Mouse (Mus musculus) lung, postnatal 36 days (tissue): ENCODE data around the gene Taar5.
A peak's percentile ranks its signal among the peaks of the same experiment; 100 is the strongest.

Source experiments
- DNase-seq: peaks from one replicate; pipeline ENCODE4 v3.0.0; 2022; ENCODE audit warnings: mixed read lengths

Gene Taar5

GRCm38 (mm10) chr10:23970656-23971165 is at the start of gene Taar5:
Gene Taar5, plus strand, starts transcription at chr10:23970706.
- no peak for DNase-seq

GRCm38 (mm10) chr10:23922468-23922867 is 48.0 kb upstream of the Taar5 start:
- DNase-seq = no peak

GRCm38 (mm10) chr10:23923941-23924340 is 46.6 kb upstream of the Taar5 start:
- DNase-seq = no peak

- DNase-seq = no peak
Measured at GRCm38 (mm10) chr10:23937613-23938012, 32.9 kb upstream of the Taar5 start.

- no peak for DNase-seq
Measured at GRCm38 (mm10) chr10:23938312-23938711, 32.2 kb upstream of the Taar5 start, which contains the start of gene Taar2. Gene Taar2, plus strand, starts transcription at chr10:23938572.

- peak; percentile 22 for DNase-seq
Measured at GRCm38 (mm10) chr10:23942465-23942864, 28.0 kb upstream of the Taar5 start.

- DNase-seq = peak; percentile 23
Measured at GRCm38 (mm10) chr10:23948026-23948425, 22.5 kb upstream of the Taar5 start.

- DNase-seq = no peak
Measured at GRCm38 (mm10) chr10:23949508-23950005, 20.9 kb upstream of the Taar5 start, which contains the start of gene Taar3. Gene Taar3, plus strand, starts transcription at chr10:23949558.

GRCm38 (mm10) chr10:23951714-23952113 is 18.8 kb upstream of the Taar5 start:
- DNase-seq = no peak

- DNase-seq = peak; percentile 21
Measured at GRCm38 (mm10) chr10:23959071-23959470, 11.4 kb upstream of the Taar5 start.

GRCm38 (mm10) chr10:23960444-23960915 is 10.0 kb upstream of the Taar5 start, which contains the start of gene Taar4:
Gene Taar4, plus strand, starts transcription at chr10:23960494.
- DNase-seq = no peak

GRCm38 (mm10) chr10:23963444-23963843 is 7.1 kb upstream of the Taar5 start:
- DNase-seq = no peak

- DNase-seq = no peak
Measured at GRCm38 (mm10) chr10:23964921-23965610, 5.4 kb upstream of the Taar5 start.

GRCm38 (mm10) chr10:23971256-23971655 is 750 bp downstream of the Taar5 start:
- DNase-seq = no peak

GRCm38 (mm10) chr10:23977958-23978357 is 7.5 kb downstream of the Taar5 start:
- DNase-seq = no peak

GRCm38 (mm10) chr10:23978901-23979705 is 8.6 kb downstream of the Taar5 start:
- peak; percentile 78 for DNase-seq

GRCm38 (mm10) chr10:23985546-23985945 is 15.0 kb downstream of the Taar5 start, which contains the start of gene Taar6:
Gene Taar6, minus strand, starts transcription at chr10:23985646.
- DNase-seq = no peak

- DNase-seq = no peak
Measured at GRCm38 (mm10) chr10:23986419-23986818, 15.9 kb downstream of the Taar5 start.

GRCm38 (mm10) chr10:23993381-23993780 is 22.9 kb downstream of the Taar5 start, which contains the start of gene Taar7a:
Gene Taar7a, minus strand, starts transcription at chr10:23993481.
- DNase-seq = no peak

- DNase-seq = no peak
Measured at GRCm38 (mm10) chr10:23999639-24000038, 29.1 kb downstream of the Taar5 start, which contains the start of gene Taar7b. Gene Taar7b, plus strand, starts transcription at chr10:23999939.

- DNase-seq = no peak
Measured at GRCm38 (mm10) chr10:24006442-24006841, 35.9 kb downstream of the Taar5 start.

GRCm38 (mm10) chr10:24007034-24007433 is 36.5 kb downstream of the Taar5 start:
- DNase-seq = no peak

- DNase-seq = no peak
Measured at GRCm38 (mm10) chr10:24008143-24008542, 37.6 kb downstream of the Taar5 start.
